Mouse (Mus musculus) right cerebral cortex, postnatal 4 days (tissue): ENCODE results near the gene Mrpl44.

Experiments used
- DNase-seq: peaks from one replicate; pipeline ENCODE4 v3.0.0-alpha.2; 2022

Mrpl44 gene

GRCm38 (mm10) chr1:79775927-79776458, at the start of gene Mrpl44, which contains the start of gene Wdfy1:
TSS of gene Mrpl44 (plus strand) at chr1:79776018.
TSS of gene Wdfy1 (minus strand) at chr1:79776143.
- DNase-seq: peak; percentile 95

DNA sequence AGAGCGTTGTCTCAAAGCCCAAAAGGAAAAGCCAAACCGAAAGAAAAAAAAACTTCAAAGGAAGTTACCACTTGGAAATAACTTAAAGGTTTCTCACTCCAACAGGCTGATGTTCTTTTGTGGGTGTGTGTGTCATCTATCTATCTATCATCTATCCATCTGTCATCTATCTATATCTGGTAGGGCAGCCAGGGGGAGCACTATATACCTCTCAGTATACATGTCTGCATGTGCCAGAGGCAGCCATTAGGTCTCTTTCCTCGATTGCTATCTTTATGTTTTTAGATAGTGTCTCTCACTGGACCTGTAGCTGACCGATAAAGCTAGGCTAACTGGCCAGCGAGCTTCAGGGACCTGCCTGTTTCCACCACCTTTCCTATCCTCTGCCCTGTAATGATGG, 41.0 kb upstream of the Mrpl44 start:
- no peak for DNase-seq

DNA sequence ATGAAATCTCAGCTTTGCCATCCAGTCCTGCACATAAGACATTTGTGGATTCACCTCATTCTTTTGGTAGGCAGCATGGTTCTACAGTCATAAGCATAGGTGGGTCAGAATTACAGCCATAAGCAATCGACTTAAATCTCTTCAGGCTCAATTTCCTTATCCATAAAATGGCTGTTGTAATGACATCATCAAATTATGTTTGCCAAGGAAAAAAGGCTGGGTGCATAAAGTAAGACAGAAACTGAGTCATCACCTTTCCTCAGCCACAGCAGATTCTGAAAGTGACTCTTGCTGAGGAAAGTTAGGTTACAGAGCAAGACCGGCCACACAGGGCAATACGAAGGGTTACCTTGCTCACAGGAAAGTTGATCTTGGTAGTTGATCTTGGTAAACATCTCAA, 39.4 kb upstream of the Mrpl44 start:
- no peak for DNase-seq

DNA sequence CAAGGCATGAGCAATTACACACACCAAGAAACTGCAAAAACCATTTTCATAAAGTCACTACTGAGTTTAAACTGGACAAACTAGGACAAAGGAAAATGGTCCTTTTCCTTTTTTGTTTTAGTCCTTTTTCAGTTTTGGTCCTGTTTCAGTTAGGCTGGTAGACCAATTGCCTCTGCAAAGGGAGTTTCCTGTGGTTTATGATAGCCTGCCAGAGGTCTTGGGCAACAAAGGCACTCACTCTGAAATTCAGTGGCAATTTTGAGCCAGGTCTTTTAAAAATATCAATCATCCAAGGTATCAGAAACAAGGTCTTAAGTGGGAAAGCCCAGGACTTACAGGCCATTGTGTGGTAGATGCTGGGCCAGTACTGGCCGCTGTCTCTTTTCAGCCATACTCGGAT, 36.1 kb upstream of the Mrpl44 start:
- no peak for DNase-seq

DNA sequence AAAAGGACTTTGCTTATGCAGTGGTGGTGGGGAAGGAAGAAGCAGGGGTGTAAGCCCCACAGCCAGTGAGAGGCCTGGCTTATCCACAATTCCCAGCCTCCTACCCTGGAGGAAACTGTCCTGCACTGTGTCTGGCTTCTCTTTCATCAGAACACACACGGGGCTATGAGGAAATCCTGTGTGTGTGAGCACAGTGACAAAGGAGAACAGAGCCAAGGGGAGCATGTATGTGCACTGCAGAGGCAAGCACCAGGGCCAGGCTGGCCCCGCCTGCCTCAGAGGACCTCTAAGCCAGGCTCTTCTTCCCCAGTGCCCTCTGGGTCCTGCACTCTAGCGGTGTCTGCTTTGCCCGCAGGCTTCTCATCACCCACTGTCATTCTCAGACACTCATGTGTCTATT, 34.8 kb upstream of the Mrpl44 start:
- no peak for DNase-seq

- DNase-seq: no peak
Observed at GRCm38 (mm10) chr1:79742949-79743348, 32.9 kb upstream of the Mrpl44 start.

DNA sequence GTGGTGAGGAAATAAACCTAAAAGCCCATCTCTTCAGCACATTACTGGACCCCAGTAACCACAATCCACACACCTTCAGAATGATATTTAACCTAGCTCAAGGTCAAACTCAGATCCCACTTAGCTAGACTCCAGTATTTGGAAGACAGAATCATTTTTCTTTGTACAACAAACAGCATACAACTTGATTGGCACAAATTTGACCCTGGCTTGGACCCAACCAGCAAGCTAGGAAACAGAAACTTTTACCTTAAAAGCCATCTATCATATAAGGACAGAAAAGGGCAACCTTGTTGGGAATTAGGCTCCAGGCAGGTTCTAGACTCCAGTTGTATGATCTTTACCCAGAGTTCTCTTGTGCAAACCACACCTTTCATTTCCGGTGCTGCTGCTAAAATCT, 32.4 kb upstream of the Mrpl44 start:
- DNase-seq: no peak

DNA sequence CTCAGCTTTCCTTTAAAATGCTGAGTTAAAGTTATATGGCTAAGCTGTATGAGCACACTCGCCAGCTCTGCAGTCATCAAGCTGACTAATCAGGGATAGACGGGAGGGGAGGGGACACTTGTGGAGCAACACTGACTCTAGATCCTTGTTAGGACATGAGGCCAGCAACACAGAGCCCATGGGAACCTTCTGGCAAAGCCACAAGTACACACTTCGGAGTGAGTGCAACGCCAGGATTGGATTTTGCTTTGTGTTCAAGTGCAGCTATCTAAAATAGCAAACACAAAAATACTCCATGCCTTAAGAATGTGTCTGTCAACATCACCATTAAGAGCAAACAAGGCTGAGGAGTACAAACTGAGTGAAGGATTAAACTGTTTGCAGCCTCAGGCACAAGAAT, 29.8 kb upstream of the Mrpl44 start:
- no peak for DNase-seq

DNA sequence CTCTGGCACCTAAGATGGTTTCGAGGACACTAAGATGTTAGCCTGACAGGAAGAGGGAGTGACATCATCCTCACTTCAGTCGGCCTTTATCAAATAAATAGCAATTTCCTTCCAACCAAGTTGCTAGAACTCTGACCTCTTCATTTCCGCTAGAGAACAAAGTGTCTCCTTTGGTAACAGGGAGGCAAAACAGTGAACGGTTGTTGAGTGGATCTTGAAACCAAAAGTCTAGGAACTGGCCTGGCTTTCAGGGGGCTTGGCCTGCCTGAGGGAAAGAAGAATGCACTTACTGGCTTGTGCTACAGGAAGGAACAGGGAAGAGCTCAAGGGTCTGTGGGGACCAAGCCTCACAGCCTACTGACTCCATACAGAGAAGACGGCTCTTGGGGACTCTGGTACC, 24.6 kb upstream of the Mrpl44 start:
- DNase-seq: no peak

DNA sequence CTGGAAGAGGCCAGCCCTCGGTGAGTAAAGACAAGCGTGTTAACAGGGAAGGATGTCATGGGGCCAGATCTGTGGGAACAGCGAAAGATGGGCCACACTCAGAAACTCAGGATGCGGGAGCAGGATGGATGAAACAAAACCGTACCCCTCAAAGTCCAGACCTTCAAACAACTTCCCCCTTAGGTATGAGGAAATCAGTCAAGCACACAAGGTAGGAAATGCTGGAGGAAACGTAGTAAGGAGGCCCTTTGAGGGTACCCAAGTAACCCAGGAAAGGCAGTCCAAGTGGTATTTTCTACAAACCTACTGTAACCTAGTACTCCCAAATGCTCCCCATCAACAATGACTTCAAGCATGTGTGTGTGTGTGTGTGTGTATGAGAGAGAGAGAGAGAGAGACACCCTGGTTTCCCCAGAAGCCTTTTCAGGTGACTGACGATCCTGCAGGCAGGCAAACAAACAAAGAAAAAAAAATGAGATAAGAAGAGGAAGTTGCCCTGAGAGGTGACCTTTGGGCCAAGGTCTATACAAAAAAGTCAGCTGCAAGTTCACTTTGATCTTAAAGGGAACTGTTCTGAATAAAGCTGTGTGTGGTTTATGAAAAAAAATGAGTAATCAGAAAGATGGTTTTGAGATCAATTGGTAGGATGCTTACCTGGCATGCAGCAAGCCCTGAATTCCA, 23.7 kb upstream of the Mrpl44 start:
- no peak for DNase-seq

GRCm38 (mm10) chr1:79752714-79753340, 23.0 kb upstream of the Mrpl44 start:
- no peak for DNase-seq

GRCm38 (mm10) chr1:79753456-79753855, 22.4 kb upstream of the Mrpl44 start:
- DNase-seq: no peak

- no peak for DNase-seq
Observed at GRCm38 (mm10) chr1:79754936-79755335, 20.9 kb upstream of the Mrpl44 start.

DNA sequence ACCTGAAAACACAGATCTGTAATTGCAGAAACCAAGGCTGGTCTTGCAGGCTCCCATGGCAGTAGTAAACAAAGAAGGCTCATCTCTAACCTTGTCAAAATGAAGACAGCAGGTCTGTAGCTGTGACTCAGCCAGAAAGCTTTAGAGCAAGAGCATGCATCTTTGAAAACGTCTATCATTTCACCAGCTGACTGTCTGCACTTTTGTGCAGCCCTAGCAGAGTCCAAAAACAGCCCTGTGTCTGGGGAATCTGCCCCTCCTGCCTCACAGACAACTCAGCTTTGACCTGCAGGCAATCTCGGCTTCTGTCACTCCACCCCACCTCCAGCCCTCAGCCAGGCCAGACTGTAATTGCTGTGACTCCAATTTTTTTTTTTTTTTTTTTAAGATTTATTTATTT, 20.4 kb upstream of the Mrpl44 start:
- DNase-seq: no peak

DNA sequence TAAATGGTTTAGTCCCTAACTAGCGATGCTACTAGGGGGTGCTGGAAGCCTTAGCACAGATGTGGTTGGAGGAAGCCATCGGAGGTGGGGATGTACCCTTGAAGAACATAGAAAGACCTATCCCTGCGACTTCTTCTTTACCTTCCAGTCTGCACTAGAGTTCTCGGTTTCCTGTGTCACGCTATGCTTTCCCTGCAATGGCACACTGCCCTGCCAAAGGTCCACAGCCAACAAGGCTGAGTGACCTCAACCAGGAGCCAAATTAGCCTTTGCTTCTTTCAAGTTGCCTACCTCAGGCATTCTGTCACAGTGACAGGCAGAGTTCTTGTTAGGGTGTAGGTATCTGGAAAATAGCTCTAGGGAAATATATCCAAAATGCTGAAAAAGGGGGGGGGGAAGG, 19.4 kb upstream of the Mrpl44 start:
- DNase-seq: no peak

GRCm38 (mm10) chr1:79757161-79757560, 18.7 kb upstream of the Mrpl44 start:
- DNase-seq: no peak

DNA sequence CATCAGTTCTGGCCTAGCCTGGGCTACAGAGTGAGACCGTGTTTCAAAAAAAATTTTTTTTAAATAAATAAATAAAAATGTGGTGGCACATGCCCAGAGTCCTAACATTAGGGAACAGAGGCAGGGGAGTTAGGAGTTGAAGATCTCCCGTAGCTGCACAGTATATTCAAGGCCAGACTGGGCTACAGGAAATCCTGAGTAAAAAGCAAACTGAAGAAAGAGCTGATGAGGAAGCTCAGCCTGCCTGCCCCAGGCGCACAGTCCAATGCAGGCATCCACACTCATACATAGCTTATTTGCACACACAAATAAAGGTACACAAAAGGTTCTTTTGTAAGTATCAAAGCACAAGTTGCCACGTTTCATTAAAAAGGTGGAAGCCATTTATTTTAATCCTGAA, 18.2 kb upstream of the Mrpl44 start:
- DNase-seq: no peak

DNA sequence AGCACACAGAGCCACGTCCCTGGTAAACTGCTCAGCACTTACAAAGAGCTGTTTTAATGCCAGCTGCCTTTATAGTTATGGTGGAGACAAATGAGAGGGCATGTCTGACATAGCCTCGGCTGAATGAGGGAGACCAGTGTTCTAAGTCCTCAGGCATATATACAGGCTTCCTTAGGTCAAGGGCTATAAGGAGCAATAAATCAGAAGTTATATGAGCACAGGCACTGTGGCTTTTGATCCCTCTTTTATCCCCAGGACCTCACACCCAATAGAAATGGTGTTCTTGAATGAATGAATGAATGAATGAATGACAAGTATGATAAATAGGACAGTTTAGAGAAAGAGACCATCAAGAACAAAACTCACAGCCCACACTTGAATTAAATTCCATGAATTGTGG, 16.8 kb upstream of the Mrpl44 start:
- DNase-seq: no peak

GRCm38 (mm10) chr1:79759436-79759972, 16.3 kb upstream of the Mrpl44 start:
- no peak for DNase-seq

GRCm38 (mm10) chr1:79760656-79761055, 15.2 kb upstream of the Mrpl44 start:
- DNase-seq: peak; percentile 10

DNA sequence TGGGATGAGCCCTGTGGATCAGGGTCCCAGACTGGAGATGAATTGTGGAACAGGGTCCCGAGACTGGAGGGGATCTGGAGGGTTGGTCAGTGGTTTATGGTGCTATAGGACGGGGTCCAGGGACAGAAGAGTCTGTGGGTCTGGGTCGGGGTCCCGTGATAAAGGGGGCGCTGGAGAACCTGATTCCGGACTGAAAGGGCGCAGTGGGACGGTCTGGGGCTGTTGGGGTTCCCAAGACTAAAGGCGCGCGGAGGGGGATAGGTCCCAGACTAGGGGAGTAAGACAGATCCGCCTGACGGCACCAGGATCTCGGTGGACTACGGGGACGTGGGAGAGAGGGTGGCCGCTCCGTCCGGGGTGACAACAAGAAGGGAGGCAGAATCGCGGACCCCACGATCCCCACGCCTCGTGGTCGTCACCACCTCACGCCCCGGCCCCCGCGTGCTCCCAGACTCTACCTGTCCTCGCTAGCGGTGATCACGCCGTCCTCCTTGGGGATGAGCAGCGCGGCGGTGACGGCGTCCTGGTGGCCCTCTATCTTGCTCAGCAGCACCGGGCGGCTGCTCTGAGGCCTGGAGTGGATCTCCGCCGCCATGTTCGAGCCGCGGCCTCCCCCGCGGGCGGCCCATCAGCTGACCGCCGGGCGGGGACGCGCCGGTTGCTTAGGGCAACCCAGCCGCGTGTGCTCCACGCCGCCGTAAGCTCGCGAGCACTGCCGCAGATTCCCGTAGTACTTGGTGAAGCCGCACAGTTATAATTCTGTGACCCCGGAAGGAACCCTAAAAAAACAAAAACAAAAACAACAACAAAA, 14.5 kb upstream of the Mrpl44 start:
- DNase-seq: peak; percentile 78

GRCm38 (mm10) chr1:79761917-79762271, 13.9 kb upstream of the Mrpl44 start:
- no peak for DNase-seq
